Mouse (Mus musculus): ENCODE measurements around the gene Bdnf. TPM values are rescaled to one million over a fixed set of nuclear protein-coding genes. Genes with fewer than 3 reads are reported as not detected.
A peak's percentile ranks its signal among the peaks of the same experiment; 100 is the strongest.

Gene Bdnf
- polyA plus RNA-seq (2016; fragmentation: Nextera tagmentation; extraction: Ambion mirVana) = 1.6 and 1.9 TPM in 2 replicates

DNA sequence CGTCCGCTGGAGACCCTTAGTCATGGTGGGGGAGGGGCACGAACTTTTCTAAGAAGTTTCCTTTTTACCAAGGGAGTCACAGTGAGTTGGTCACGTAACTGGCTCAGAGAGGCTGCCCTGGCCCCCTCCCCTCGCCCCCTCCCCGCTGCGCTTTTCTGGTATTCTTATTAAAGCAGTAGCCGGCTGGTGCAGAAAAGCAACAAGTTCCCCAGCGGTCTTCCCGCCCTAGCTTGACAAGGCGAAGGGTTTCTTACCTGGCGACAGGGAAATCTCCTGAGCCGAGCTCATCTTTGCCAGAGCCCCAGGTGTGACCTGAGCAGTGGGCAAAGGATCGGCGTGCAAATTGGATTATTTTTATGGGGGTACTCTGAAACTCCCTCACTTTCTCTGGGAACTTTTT is at the start of gene Bdnf:
Gene Bdnf, plus strand, starts transcription at position 169 of the 400 bp plus-strand sequence.
- Histone ChIP-seq H3K27ac (replicated peaks) (no peak within 1 kb of the TSS), H3K9ac (replicated peaks) (peak within 1 kb of the TSS; percentile 44; the same call in 1 of the 2 replicates)

DNA sequence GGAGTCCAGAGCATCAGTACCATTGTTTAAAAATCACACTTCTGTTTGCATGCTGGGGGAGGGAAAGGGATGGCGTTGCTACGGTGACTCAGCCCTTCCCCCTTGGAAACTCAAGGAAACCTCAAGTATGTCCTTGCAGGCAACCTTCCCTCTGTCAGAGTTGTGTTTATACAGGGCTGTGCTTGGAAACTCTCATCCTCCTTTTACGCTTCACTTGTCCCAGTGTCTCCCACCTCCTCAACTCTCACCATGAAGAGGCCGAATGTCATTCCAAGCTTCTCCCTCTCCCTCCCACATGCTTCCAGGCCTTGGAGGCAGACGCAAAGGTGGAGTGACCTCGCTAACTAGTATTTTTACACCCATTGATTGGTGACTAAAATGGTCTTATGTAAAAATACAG is 47.6 kb upstream of the Bdnf start:
- Histone ChIP-seq H3K4me2 (replicated peaks) (no peak overlapping the region), H3K27ac (replicated peaks) (no peak overlapping the region), H3K9ac (replicated peaks) (no peak overlapping the region), H3K27me3 (no peaks in the 10 kb centered on the region), H3K4me1 (no peaks in the 10 kb centered on the region), H3K9me3 (no peaks in the 10 kb centered on the region), H3K4me3 (no peak overlapping the region), H3K36me3 (no peaks in the 10 kb centered on the region)
- 48% methylated on average over 6 of the region's 6 CpGs for WGBS
- ATAC-seq (ENCODE audit: low FRiP score, low read depth) = no peak

More for the DNA sequence above, at the start of gene Bdnf:
- peak within 1 kb of the TSS; percentile 85 for H3K4me2 ChIP-seq (replicated peaks)
- H3K27me3 ChIP-seq = peaks cover 50% of the 10 kb centered on the region
- H3K9me3 ChIP-seq = no peaks in the 10 kb centered on the region
- peak within 1 kb of the TSS; percentile 45 for H3K4me3 ChIP-seq
- ATAC-seq (ENCODE audit: low FRiP score, low read depth) = no peak
- WGBS = under 1% methylated on average over 15 of the region's 15 CpGs
- no peaks in the 10 kb centered on the region for H3K36me3 ChIP-seq
- peaks cover 31% of the 10 kb centered on the region for H3K4me1 ChIP-seq

DNA sequence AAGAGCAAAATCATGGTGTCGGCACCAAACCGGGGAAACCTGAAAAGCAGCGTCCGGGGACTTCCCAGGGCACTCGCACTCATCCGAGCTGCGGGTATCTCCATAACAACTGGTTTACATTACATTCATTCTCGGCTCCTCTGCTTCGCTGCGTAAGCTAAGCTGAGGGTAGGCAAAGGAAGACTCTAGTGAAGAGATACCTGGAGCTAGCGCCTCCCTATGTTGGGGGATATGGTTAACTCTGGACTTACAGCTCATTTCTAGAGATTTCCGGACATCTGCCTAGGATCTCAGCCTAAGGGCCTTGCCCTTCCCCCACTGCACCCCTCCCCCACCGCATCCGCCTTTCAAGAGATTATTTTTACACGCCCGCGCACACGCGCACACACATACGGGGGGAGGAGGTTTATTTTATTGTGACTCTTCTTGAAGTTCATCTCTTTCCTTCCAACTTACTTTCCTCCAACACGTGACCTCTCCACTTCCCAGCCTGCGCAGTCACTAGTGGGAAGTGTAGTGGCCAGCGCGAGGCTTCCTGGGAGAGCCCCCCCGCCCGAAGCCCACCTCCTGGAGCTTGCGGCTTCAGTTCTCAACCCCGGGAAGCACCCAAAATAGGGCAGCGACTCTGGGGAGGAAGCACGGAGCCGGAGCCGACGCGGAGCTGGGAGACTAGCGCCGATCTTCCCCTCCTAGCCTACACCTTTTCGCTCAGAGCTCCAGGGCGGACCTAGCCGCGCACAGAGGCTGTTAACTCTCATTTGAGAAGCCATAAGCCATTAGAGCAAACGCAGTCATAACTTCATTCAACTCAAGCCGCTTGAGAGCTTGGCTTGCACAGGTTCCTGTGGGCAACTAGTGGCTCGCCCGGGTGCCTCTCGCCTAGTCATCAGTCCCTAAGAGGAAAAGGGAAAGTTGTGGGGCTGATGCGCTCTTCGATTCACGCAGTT is 718 bp upstream of the Bdnf start:
- Histone ChIP-seq H3K36me3 (no peaks in the 10 kb centered on the region), H3K4me2 (replicated peaks) (peak overlapping the region; percentile 76), H3K9ac (replicated peaks) (peak overlapping the region; percentile 44; the same call in 1 of the 2 replicates), H3K4me3 (peak overlapping the region; percentile 45), H3K27ac (replicated peaks) (no peak overlapping the region), H3K27me3 (peaks cover 50% of the 10 kb centered on the region), H3K4me1 (peaks cover 26% of the 10 kb centered on the region), H3K9me3 (no peaks in the 10 kb centered on the region)
- no peak for ATAC-seq (ENCODE audit: low FRiP score, low read depth)
- WGBS = under 1% methylated on average over 48 of the region's 48 CpGs

DNA sequence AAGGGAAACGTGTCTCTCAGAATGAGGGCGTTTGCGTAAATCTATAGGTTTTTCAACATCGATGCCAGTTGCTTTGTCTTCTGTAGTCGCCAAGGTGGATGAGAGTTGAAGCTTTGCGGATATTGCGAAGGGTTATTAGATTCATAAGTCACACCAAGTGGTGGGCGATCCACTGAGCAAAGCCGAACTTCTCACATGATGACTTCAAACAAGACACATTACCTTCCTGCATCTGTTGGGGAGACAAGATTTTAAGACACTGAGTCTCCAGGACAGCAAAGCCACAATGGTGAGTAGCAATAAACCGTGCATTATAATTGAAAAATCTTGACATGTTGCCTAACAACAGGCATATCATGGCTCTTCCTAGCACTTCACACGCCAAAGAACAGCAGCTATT is 551 bp downstream of the Bdnf start:
- Histone ChIP-seq H3K4me2 (replicated peaks) (peak overlapping the region; percentile 76; the same call in 1 of the 2 replicates), H3K9ac (replicated peaks) (no peak overlapping the region), H3K27me3 (peaks cover 50% of the 10 kb centered on the region), H3K36me3 (no peaks in the 10 kb centered on the region), H3K4me1 (peaks cover 31% of the 10 kb centered on the region), H3K27ac (replicated peaks) (no peak overlapping the region), H3K4me3 (no peak overlapping the region), H3K9me3 (no peaks in the 10 kb centered on the region)
- WGBS = 8% methylated on average over 11 of the region's 11 CpGs
- ATAC-seq (ENCODE audit: low FRiP score, low read depth) = no peak

DNA sequence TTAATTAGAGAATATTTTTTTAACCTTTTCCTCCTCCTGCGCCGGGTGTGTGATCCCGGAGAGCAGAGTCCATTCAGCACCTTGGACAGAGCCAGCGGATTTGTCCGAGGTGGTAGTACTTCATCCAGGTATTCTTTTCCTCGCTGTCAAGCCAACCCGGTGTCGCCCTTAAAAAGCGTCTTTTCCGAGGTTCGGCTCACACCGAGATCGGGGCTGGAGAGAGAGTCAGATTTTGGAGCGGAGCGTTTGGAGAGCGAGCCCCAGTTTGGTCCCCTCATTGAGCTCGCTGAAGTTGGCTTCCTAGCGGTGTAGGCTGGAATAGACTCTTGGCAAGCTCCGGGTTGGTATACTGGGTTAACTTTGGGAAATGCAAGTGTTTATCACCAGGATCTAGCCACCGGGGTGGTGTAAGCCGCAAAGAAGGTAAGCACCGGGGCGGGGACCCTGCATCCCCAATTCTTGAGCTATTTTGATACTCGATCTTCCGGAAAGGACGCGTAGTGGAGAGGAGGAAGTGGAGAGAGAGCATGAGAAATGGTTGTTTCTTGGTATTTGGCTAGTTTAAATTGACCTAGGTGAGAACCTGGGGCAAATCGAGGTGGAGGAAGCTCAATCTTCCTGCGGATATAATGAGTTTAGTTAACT is 1.6 kb downstream of the Bdnf start:
- H3K4me1 ChIP-seq = peaks cover 31% of the 10 kb centered on the region
- under 1% methylated on average over 29 of the region's 29 CpGs for WGBS
- no peak overlapping the region for H3K27ac ChIP-seq (replicated peaks)
- peaks cover 50% of the 10 kb centered on the region for H3K27me3 ChIP-seq
- H3K9me3 ChIP-seq = no peaks in the 10 kb centered on the region
- peak overlapping the region; percentile 66 for H3K4me3 ChIP-seq
- no peak for ATAC-seq (ENCODE audit: low FRiP score, low read depth)
- H3K9ac ChIP-seq (replicated peaks) = no peak overlapping the region
- H3K4me2 ChIP-seq (replicated peaks) = peak overlapping the region; percentile 85
- H3K36me3 ChIP-seq = no peaks in the 10 kb centered on the region

DNA sequence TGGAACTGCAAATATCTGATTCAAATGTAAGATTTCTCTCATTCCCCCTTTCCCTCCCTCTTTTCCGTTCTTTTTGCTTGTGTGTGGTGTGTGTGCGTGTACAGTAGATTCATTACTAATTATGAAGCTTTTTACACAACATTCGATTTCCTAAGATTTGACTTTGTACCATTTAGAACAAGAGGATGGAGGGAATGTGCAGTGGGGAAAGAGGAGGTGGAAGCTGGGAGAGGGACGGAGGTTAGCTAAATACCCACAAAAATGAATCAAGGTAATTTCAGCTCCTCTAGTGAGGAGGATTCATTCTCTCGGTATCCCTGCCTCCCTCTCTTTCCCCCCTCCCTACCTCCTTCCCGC is 2.1 kb downstream of the Bdnf start:
- WGBS = 0% methylated on average over 5 of the region's 6 CpGs
- H3K4me1 ChIP-seq = peaks cover 31% of the 10 kb centered on the region
- H3K27me3 ChIP-seq = peaks cover 50% of the 10 kb centered on the region
- peak overlapping the region; percentile 66 for H3K4me3 ChIP-seq
- no peak overlapping the region; the same call in 1 of the 2 replicates for H3K27ac ChIP-seq (replicated peaks)
- no peak for ATAC-seq (ENCODE audit: low FRiP score, low read depth)
- no peaks in the 10 kb centered on the region for H3K9me3 ChIP-seq
- no peaks in the 10 kb centered on the region for H3K36me3 ChIP-seq
- peak overlapping the region; percentile 85 for H3K4me2 ChIP-seq (replicated peaks)
- H3K9ac ChIP-seq (replicated peaks) = no peak overlapping the region; the same call in 1 of the 2 replicates

DNA sequence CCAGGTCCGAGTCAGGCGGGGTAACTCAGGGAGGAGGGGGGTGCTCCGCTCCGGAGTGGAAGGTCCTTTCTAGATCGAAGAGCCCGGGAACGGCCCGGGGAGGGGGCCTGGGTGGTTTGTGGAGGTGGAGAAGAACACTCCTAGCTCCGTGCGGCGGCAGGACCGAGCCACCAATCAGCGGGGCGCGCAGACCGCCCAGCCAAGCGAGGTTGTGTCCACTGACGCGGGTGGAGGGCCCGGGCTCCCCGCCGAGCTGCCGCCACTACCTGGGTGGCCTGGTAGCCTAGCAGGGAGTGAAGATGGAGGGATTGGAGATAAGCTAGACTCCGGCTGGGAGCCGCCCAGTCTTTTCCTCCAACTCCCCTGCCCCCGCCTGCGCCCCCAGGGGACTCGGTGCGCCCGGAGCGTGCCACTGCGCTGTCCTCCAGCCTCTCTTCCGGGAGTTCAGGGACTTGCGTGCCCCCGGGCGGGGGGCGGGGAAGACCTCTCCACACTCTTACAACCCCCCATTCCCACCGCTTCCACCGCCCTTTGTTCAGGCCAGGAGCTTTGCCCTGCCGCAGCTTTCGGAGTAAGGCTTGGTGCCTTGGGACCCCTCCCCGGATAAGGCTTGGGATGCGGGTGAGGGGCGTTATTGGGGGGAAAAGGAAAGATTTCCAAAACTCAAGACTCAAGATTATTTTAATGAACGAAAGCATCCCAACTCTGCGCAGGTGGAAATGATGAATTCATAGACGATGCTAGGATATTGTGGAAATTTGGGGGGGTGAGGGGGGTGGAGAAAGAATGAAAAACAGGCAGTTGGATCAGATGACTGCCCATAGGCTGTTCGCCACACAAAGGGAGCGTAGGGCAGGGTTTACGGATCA is 3.0 kb downstream of the Bdnf start:
- Histone ChIP-seq H3K4me1 (peaks cover 31% of the 10 kb centered on the region), H3K4me3 (peak overlapping the region; percentile 66), H3K9me3 (no peaks in the 10 kb centered on the region), H3K36me3 (no peaks in the 10 kb centered on the region), H3K9ac (replicated peaks) (peak overlapping the region; percentile 74), H3K4me2 (replicated peaks) (peak overlapping the region; percentile 85), H3K27ac (replicated peaks) (peak overlapping the region; percentile 92), H3K27me3 (peaks cover 49% of the 10 kb centered on the region)
- ATAC-seq (ENCODE audit: low FRiP score, low read depth) = peak; percentile 92
- under 1% methylated on average over 49 of the region's 50 CpGs for WGBS

DNA sequence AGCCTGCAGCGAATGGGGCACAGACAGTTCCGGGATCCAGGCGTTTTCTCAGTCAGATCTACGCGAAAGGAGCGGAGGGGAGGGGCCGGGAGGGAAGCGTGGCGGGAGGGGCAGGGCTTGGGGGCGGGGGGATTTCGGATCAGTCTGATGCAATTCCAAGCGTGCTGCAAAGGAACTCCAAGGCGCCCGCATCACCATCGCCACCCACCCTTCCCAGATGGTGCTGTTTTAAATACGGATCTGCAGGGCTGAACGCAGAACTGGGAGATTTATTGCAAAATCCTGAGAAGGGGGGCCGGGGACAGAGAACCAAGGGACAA is 3.5 kb downstream of the Bdnf start:
- H3K4me2 ChIP-seq (replicated peaks) = peak overlapping the region; percentile 85
- peaks cover 31% of the 10 kb centered on the region for H3K4me1 ChIP-seq
- H3K27me3 ChIP-seq = peaks cover 43% of the 10 kb centered on the region
- H3K9me3 ChIP-seq = no peaks in the 10 kb centered on the region
- H3K27ac ChIP-seq (replicated peaks) = peak overlapping the region; percentile 92
- no peaks in the 10 kb centered on the region for H3K36me3 ChIP-seq
- peak overlapping the region; percentile 66 for H3K4me3 ChIP-seq
- ATAC-seq (ENCODE audit: low FRiP score, low read depth) = no peak
- WGBS = 0% methylated on average over 18 of the region's 18 CpGs
- H3K9ac ChIP-seq (replicated peaks) = peak overlapping the region; percentile 74; the same call in 1 of the 2 replicates

DNA sequence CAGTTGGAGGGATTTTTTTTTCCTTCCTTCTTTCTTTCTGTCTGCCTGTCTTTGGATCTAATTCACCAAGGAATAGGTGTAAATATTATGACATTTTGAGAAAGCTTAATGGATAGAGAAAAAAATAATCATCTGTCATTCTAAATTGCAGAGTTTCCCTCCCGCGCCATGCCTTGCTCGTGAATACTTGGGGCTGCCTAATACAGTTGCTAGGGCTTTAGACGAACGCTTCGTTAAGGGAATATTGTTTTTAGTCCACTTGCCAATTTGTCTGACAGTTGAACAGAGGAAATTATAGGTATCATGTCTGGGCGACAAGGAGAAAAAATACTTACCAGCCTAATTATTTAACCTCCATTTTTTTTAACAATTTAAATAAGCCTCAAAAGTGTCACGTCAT is 4.0 kb downstream of the Bdnf start:
- Histone ChIP-seq H3K9ac (replicated peaks) (peak overlapping the region; percentile 37; the same call in 1 of the 2 replicates), H3K36me3 (no peaks in the 10 kb centered on the region), H3K4me1 (peaks cover 28% of the 10 kb centered on the region), H3K9me3 (no peaks in the 10 kb centered on the region), H3K4me3 (peak overlapping the region; percentile 66), H3K27me3 (peaks cover 39% of the 10 kb centered on the region), H3K27ac (replicated peaks) (peak overlapping the region; percentile 92), H3K4me2 (replicated peaks) (peak overlapping the region; percentile 85)
- no peak for ATAC-seq (ENCODE audit: low FRiP score, low read depth)
- WGBS = 3% methylated on average over 8 of the region's 8 CpGs

DNA sequence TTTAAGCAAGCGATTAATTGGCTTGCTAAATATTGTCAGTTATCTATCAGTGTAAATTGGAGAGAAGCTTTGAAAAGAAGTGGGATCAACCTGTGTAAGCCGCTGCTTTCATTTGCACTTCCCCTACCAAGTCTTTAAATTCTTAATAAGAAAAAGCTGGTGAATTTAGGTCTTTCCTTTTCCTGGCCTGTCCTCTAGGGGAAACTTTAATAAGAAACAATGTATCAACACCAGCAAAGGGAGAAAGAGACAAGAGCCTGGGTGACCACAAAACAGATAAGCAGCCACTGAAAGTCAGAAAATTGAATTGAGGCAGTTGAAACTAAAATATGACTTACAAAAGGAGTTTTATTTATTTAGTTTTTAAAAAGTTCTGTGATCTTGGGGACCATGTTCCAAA is 4.9 kb downstream of the Bdnf start:
- H3K27me3 ChIP-seq = peaks cover 29% of the 10 kb centered on the region
- WGBS = 68% methylated on average over 2 of the region's 2 CpGs
- H3K27ac ChIP-seq (replicated peaks) = no peak overlapping the region
- ATAC-seq (ENCODE audit: low FRiP score, low read depth) = no peak
- H3K4me2 ChIP-seq (replicated peaks) = no peak overlapping the region
- no peaks in the 10 kb centered on the region for H3K9me3 ChIP-seq
- H3K36me3 ChIP-seq = no peaks in the 10 kb centered on the region
- H3K4me1 ChIP-seq = peaks cover 18% of the 10 kb centered on the region
- H3K9ac ChIP-seq (replicated peaks) = no peak overlapping the region
- H3K4me3 ChIP-seq = no peak overlapping the region

DNA sequence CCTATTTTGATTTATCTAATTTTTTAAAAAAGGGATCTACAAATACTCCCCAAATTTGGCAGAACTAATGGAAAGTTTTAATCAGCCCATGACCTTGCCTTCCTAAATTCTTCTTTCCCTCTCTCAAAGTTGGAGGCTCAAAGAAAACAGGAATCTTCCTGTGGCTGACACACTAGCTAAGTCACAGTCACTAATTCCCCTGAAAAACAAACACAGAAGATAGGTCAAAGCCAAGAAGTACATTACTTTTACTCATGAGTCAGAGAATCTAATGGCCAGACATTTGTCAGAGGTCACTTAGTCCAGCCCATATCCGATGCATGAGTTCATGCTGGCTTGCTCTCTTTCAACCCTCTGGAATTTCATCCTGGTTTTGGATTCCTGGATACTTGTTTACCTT is 6.6 kb downstream of the Bdnf start:
- 90% methylated on average over 1 of the region's 1 CpGs for WGBS
- Histone ChIP-seq H3K4me2 (replicated peaks) (no peak overlapping the region), H3K27me3 (peaks cover 13% of the 10 kb centered on the region), H3K9me3 (no peaks in the 10 kb centered on the region), H3K36me3 (no peaks in the 10 kb centered on the region), H3K27ac (replicated peaks) (no peak overlapping the region), H3K9ac (replicated peaks) (no peak overlapping the region), H3K4me1 (0 out of 2 replicates have a peak, but pooled peaks cover 8% of the 10 kb centered on the region), H3K4me3 (no peak overlapping the region)
- ATAC-seq (ENCODE audit: low FRiP score, low read depth) = no peak

Data from midbrain, embryonic 12.5 days (tissue).